Mouse (Mus musculus): ENCODE measurements around the gene Islr. TPM values are rescaled to one million over a fixed set of nuclear protein-coding genes. Genes with fewer than 3 reads are reported as not detected.

Islr gene
- total RNA-seq, 2 experiments from 2014 or later = 46.5 to 47.1 TPM

GRCm38 (mm10) chr9:58111431-58111830 lies 92.7 kb downstream of the Islr start:
- peak; percentile 56 for DNase-seq

GRCm38 (mm10) chr9:58110787-58111186 lies 93.3 kb downstream of the Islr start:
- no peak for DNase-seq

GRCm38 (mm10) chr9:58107494-58107893 lies 96.6 kb downstream of the Islr start:
- DNase-seq = no peak

Small RNA genes within 50 kb of the gene (microRNA-seq; reads per million reads assigned to microRNA genes)
- not detected for gene Mir6385

Other genes with a start within 250 kb of the Islr start
- 1,000 to 10,000 TPM; 1,564 to 1,873 TPM for gene Cyp11a1, start 197.9 kb downstream of the Islr start, total RNA-seq (2021)
- gene Stra6, start 140.5 kb downstream of the Islr start, total RNA-seq (2021) = 1 to 10 TPM; 1.1 to 1.3 TPM
- under 1 TPM in 1 of 2 experiments, not detected in 1; 0.12 TPM for gene Ccdc33, start 85.5 kb downstream of the Islr start, total RNA-seq (2021)
- 10 to 100 TPM in 1 of 2 experiments, 1 to 10 TPM in 1; 5.0 to 11.0 TPM for gene Islr2, start within 50 bp of the Islr start, total RNA-seq (2021)
- gene Pml, start 45.5 kb upstream of the Islr start, total RNA-seq (2021) = 10 to 100 TPM; 21.8 to 25.6 TPM
- gene Stoml1, start 48.9 kb upstream of the Islr start, total RNA-seq (2021) = 10 to 100 TPM; 14.6 to 22.4 TPM
- 10 to 100 TPM; 49.1 to 49.2 TPM for gene Loxl1, start 108.9 kb upstream of the Islr start, total RNA-seq (2021)
- gene Tbc1d21, start 166.1 kb upstream of the Islr start, total RNA-seq (2021) = not detected

Measured in adrenal gland, postnatal 10 days (tissue).